In the genomic region with DNA sequence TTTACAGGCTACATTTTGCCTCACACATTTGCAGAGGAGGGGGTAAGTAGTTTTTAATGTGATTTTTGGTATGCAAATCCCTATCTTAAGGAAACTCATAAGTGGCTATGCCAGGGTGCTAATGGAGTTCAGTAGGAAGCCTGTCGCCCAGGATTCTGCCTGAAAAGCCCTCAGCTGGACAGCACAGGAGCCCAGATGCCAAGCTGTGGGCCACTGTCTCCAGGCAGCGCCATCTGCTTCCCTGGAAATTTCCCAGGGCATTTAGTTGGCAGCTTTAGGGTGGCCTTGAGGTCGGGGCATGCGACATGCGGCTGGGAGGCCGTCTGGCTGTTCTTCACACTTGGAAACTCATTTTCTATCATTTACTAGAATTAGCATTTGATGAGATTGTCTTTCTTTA, we compare ENCODE assay signal across 11 mouse cellular contexts.
DNase-seq lines count a peak whose midpoint lies in the region; ATAC-seq lines count a peak whose summit lies in the region.
"Had no signal": no experiment of that assay in that cellular context is flagged by ENCODE, and none has a peak within 500 bp of the region (broad histone marks: within the 10 kb centered on the region; RNA-seq: fewer than 3 reads in every experiment).

No protein-coding gene starts in this region.

- no peak overlapping the region for H3K9ac ChIP-seq in hindbrain, embryonic 11.5 days (ENCODE audit: low read depth, low read length)
- H3K9ac ChIP-seq in neural tube, embryonic 12.5 days: no peak overlapping the region
- H3K9ac ChIP-seq: heart, embryonic 15.5 days; limb, embryonic 13.5 days had no signal

- H3K27me3 ChIP-seq in hindbrain, embryonic 11.5 days (ENCODE audit: control insufficient read depth, insufficient read depth, low read length): no peaks in the 10 kb centered on the region
- H3K27me3 ChIP-seq in neural tube, embryonic 12.5 days (replicated peaks): no peaks in the 10 kb centered on the region
- H3K27me3 ChIP-seq: heart, embryonic 15.5 days had no signal

- 54% methylated on average over 6 of the region's 6 CpGs for whole genome bisulfite sequencing in hindbrain, embryonic 11.5 days
- 53% methylated on average over 6 of the region's 6 CpGs for WGBS in neural tube, embryonic 12.5 days

- no peak overlapping the region for H3K4me3 ChIP-seq in hindbrain, embryonic 11.5 days (ENCODE audit: low read depth, low read length)
- H3K4me3 ChIP-seq in neural tube, embryonic 12.5 days: no peak overlapping the region
- H3K4me3 ChIP-seq: heart, embryonic 15.5 days; limb, embryonic 13.5 days had no signal

- no peaks in the 10 kb centered on the region for H3K36me3 ChIP-seq in hindbrain, embryonic 11.5 days (ENCODE audit: control insufficient read depth, insufficient read depth, low read length)
- no peaks in the 10 kb centered on the region for H3K36me3 ChIP-seq in neural tube, embryonic 12.5 days
- H3K36me3 ChIP-seq: heart, embryonic 15.5 days; limb, embryonic 13.5 days had no signal

- peak; percentile 17 to 49 for DNase-seq in layer of hippocampus, postnatal 14 days (ENCODE audit: low spot score in 2 of 2)
- no peak for DNase-seq in layer of hippocampus, adult 9-10 months (ENCODE audit: low spot score)
- DNase-seq in cerebellum, adult 18-20 months: peak; percentile 11 to 26
- DNase-seq in hindbrain, embryonic 11.5 days (ENCODE audit: low spot score): peak; percentile 32
- no peak for DNase-seq in liver
- no peak for DNase-seq in spleen, postnatal 14 days (ENCODE audit: low spot score in 2 of 2)
- no peak for DNase-seq in B cell, adult 2 months
- DNase-seq: thymus, postnatal 25 days had no signal

- no peak overlapping the region for H3K27ac ChIP-seq in hindbrain, embryonic 11.5 days (ENCODE audit: low read depth, low read length)
- H3K27ac ChIP-seq in neural tube, embryonic 12.5 days: no peak overlapping the region
- H3K27ac ChIP-seq: heart, embryonic 15.5 days; limb, embryonic 13.5 days had no signal

- H3K4me2 ChIP-seq in hindbrain, embryonic 11.5 days (replicated peaks; ENCODE audit: low read depth, low read length): no peak overlapping the region
- no peak overlapping the region for H3K4me2 ChIP-seq in neural tube, embryonic 12.5 days (replicated peaks)
- H3K4me2 ChIP-seq: heart, embryonic 15.5 days; limb, embryonic 13.5 days had no signal

- ATAC-seq in hindbrain, embryonic 11.5 days (ENCODE audit: low FRiP score): peak; percentile 54
- peak; percentile 73 for ATAC-seq in neural tube, embryonic 12.5 days (ENCODE audit: low FRiP score, low read depth)

- H3K4me1 ChIP-seq in hindbrain, embryonic 11.5 days (replicated peaks; ENCODE audit: control insufficient read depth, insufficient read depth, low read length): no peaks in the 10 kb centered on the region
- peaks cover 14% of the 10 kb centered on the region for H3K4me1 ChIP-seq in neural tube, embryonic 12.5 days

- H3K9me3 ChIP-seq in hindbrain, embryonic 11.5 days (ENCODE audit: control insufficient read depth, low read length): no peaks in the 10 kb centered on the region
- H3K9me3 ChIP-seq in neural tube, embryonic 12.5 days: no peaks in the 10 kb centered on the region
- H3K9me3 ChIP-seq: heart, embryonic 15.5 days; limb, embryonic 13.5 days had no signal

Comparison
In these comparisons a context has a peak if more than half of its experiments do, and no peak if none do; other contexts are left out.
1. DNase-seq: peak in layer of hippocampus, postnatal 14 days (2 of 2), cerebellum, adult 18-20 months (2 of 2) and hindbrain, embryonic 11.5 days (single experiment); none in layer of hippocampus, adult 9-10 months (single experiment), liver (single experiment), spleen, postnatal 14 days (0 of 2) and B cell, adult 2 months (0 of 2).